In genomic region chr11:73326485-73326886, GRCm38 (mm10) we compare ENCODE assay signal across 9 mouse cellular contexts. TPM values are rescaled to one million over a fixed set of nuclear protein-coding genes. Genes with fewer than 3 reads are reported as not detected.
DNase-seq lines count a peak whose midpoint lies in the region; ATAC-seq lines count a peak whose summit lies in the region.
"Had no signal": no experiment of that assay in that cellular context is flagged by ENCODE, and none has a peak within 500 bp of the region (broad histone marks: within the 10 kb centered on the region; RNA-seq: fewer than 3 reads in every experiment).

No protein-coding gene starts in this region.

- no peak overlapping the region for H3K27ac ChIP-seq in heart, embryonic 12.5 days (ENCODE audit: poor library complexity, severe bottlenecking)
- H3K27ac ChIP-seq in forebrain, embryonic 13.5 days = no peak overlapping the region
- H3K27ac ChIP-seq: embryonic facial prominence, embryonic 15.5 days had no signal

- H3K4me3 ChIP-seq in heart, embryonic 12.5 days = no peak overlapping the region
- no peak overlapping the region for H3K4me3 ChIP-seq in forebrain, embryonic 13.5 days
- H3K4me3 ChIP-seq: embryonic facial prominence, embryonic 15.5 days had no signal

- H3K36me3 ChIP-seq in heart, embryonic 12.5 days = no peaks in the 10 kb centered on the region
- H3K36me3 ChIP-seq in forebrain, embryonic 13.5 days (ENCODE audit: poor library complexity, severe bottlenecking) = no peaks in the 10 kb centered on the region
- H3K36me3 ChIP-seq: embryonic facial prominence, embryonic 15.5 days had no signal

- peaks cover 7% of the 10 kb centered on the region; the same call in 1 of the 2 replicates for H3K9me3 ChIP-seq in heart, embryonic 12.5 days (replicated peaks)
- H3K9me3 ChIP-seq in forebrain, embryonic 13.5 days (replicated peaks) = 0 out of 2 replicates have a peak, but pooled peaks cover 5% of the 10 kb centered on the region
- H3K9me3 ChIP-seq: embryonic facial prominence, embryonic 15.5 days had no signal

- peak; percentile 34 to 45 for DNase-seq in heart, adult 18-20 months
- peak; percentile 20 to 28 for DNase-seq in adrenal gland, postnatal 36 days
- peak; percentile 74 to 89 for DNase-seq in kidney, postnatal 25 days
- no peak for DNase-seq in MN1 (ENCODE audit: low spot score)
- no peak for DNase-seq in thymus, postnatal 10 days (ENCODE audit: low spot score in 2 of 2)

- no peak overlapping the region for H3K9ac ChIP-seq in heart, embryonic 12.5 days
- no peak overlapping the region for H3K9ac ChIP-seq in forebrain, embryonic 13.5 days
- H3K9ac ChIP-seq: embryonic facial prominence, embryonic 15.5 days had no signal

- WGBS in heart, embryonic 12.5 days = 64% methylated on average over 12 of the region's 12 CpGs
- WGBS in forebrain, embryonic 13.5 days = 78% methylated on average over 12 of the region's 12 CpGs

- no peak overlapping the region for H3K4me2 ChIP-seq in heart, embryonic 12.5 days
- H3K4me2 ChIP-seq in forebrain, embryonic 13.5 days = no peak overlapping the region
- H3K4me2 ChIP-seq: embryonic facial prominence, embryonic 15.5 days had no signal

- no peaks in the 10 kb centered on the region for H3K4me1 ChIP-seq in heart, embryonic 12.5 days (replicated peaks)
- H3K4me1 ChIP-seq in forebrain, embryonic 13.5 days = no peaks in the 10 kb centered on the region

- no peaks in the 10 kb centered on the region for H3K27me3 ChIP-seq in heart, embryonic 12.5 days (replicated peaks)
- no peaks in the 10 kb centered on the region for H3K27me3 ChIP-seq in forebrain, embryonic 13.5 days
- H3K27me3 ChIP-seq: embryonic facial prominence, embryonic 15.5 days had no signal

- no peak for ATAC-seq in heart, embryonic 12.5 days (ENCODE audit: insufficient number of reproducible peaks, low FRiP score)
- 0 out of 2 replicates have a peak, but pooled peaks have one; percentile 18 for ATAC-seq in megakaryocyte, adult 5-6 weeks (ENCODE audit: poor library complexity, severe bottlenecking)
- no peak for ATAC-seq in forebrain, embryonic 13.5 days

RNA-seq across cellular contexts. Expression of gene Aspa, which starts 2.9 kb away (rescaled TPM):
- 1 to 10 TPM; 1.4 to 3.1 TPM for total RNA-seq in heart, adult 18-20 months (2021)
- polyA plus RNA-seq in heart, embryonic 12.5 days (2016; fragmentation: Nextera tagmentation; extraction: Ambion mirVana) = not detected in 2 replicates
- 10 to 100 TPM; 10.5 to 10.8 TPM for total RNA-seq in adrenal gland, postnatal 36 days (2021)
- total RNA-seq in megakaryocyte, adult 5-6 weeks (2015) = 1.1 and 1.3 TPM in 2 replicates
- 1.7 and 2.2 TPM in 2 replicates for total RNA-seq in megakaryocyte, adult 5-6 weeks (2017)
- not detected in 2 replicates for polyA plus RNA-seq in forebrain, embryonic 13.5 days (2015; fragmentation: Nextera tagmentation; extraction: Ambion mirVana)

RNA-seq across cellular contexts. Expression of gene Gm49340, which starts 3.1 kb away (rescaled TPM):
- total RNA-seq in heart, adult 18-20 months (2021) = not detected
- polyA plus RNA-seq in heart, embryonic 12.5 days (2016; fragmentation: Nextera tagmentation; extraction: Ambion mirVana) = not detected in 2 replicates
- not detected for total RNA-seq in adrenal gland, postnatal 36 days (2021)
- total RNA-seq in megakaryocyte, adult 5-6 weeks (2015) = not detected in 2 replicates
- total RNA-seq in megakaryocyte, adult 5-6 weeks (2017) = not detected in 2 replicates
- not detected in 2 replicates for polyA plus RNA-seq in forebrain, embryonic 13.5 days (2015; fragmentation: Nextera tagmentation; extraction: Ambion mirVana)
- polyA plus RNA-seq: embryonic facial prominence, embryonic 15.5 days had no signal

RNA-seq across cellular contexts. Expression of gene Spata22, which starts 3.1 kb away (rescaled TPM):
- total RNA-seq in heart, adult 18-20 months (2021) = not detected
- polyA plus RNA-seq in heart, embryonic 12.5 days (2016; fragmentation: Nextera tagmentation; extraction: Ambion mirVana) = not detected in 2 replicates
- total RNA-seq in adrenal gland, postnatal 36 days (2021) = 1 to 10 TPM; 1.0 to 1.1 TPM
- total RNA-seq in megakaryocyte, adult 5-6 weeks (2015) = not detected in 2 replicates
- not detected in 2 replicates for total RNA-seq in megakaryocyte, adult 5-6 weeks (2017)
- not detected in 2 replicates for polyA plus RNA-seq in forebrain, embryonic 13.5 days (2015; fragmentation: Nextera tagmentation; extraction: Ambion mirVana)
- polyA plus RNA-seq: embryonic facial prominence, embryonic 15.5 days had no signal

RNA-seq across cellular contexts. Expression of gene Olfr20, which starts 24.1 kb away (rescaled TPM):
- total RNA-seq in heart, adult 18-20 months (2021) = not detected
- not detected in 2 replicates for polyA plus RNA-seq in heart, embryonic 12.5 days (2016; fragmentation: Nextera tagmentation; extraction: Ambion mirVana)
- total RNA-seq in adrenal gland, postnatal 36 days (2021) = under 1 TPM in 1 of 2 experiments, not detected in 1; 0.26 TPM
- total RNA-seq in megakaryocyte, adult 5-6 weeks (2015) = not detected in 2 replicates
- not detected in 2 replicates for total RNA-seq in megakaryocyte, adult 5-6 weeks (2017)
- not detected in 2 replicates for polyA plus RNA-seq in forebrain, embryonic 13.5 days (2015; fragmentation: Nextera tagmentation; extraction: Ambion mirVana)
- polyA plus RNA-seq: embryonic facial prominence, embryonic 15.5 days had no signal

RNA-seq across cellular contexts. Expression of gene Olfr376, which starts 44.6 kb away (rescaled TPM):
- total RNA-seq in heart, adult 18-20 months (2021) = not detected
- not detected in 2 replicates for polyA plus RNA-seq in heart, embryonic 12.5 days (2016; fragmentation: Nextera tagmentation; extraction: Ambion mirVana)
- total RNA-seq in adrenal gland, postnatal 36 days (2021) = not detected
- not detected in 2 replicates for total RNA-seq in megakaryocyte, adult 5-6 weeks (2015)
- total RNA-seq in megakaryocyte, adult 5-6 weeks (2017) = not detected in 2 replicates
- polyA plus RNA-seq in forebrain, embryonic 13.5 days (2015; fragmentation: Nextera tagmentation; extraction: Ambion mirVana) = not detected in 2 replicates

Comparison
In these comparisons a context has a peak if more than half of its experiments do, and no peak if none do; other contexts are left out.
1. DNase-seq: peak in heart, adult 18-20 months (2 of 2), adrenal gland, postnatal 36 days (2 of 2) and kidney, postnatal 25 days (2 of 2); none in MN1 (single experiment) and thymus, postnatal 10 days (0 of 2).